Mouse (Mus musculus) forebrain, embryonic 14.5 days (tissue): ENCODE measurements around the gene Mlip. TPM values are rescaled to one million over a fixed set of nuclear protein-coding genes. Genes with fewer than 3 reads are reported as not detected.

ENCODE experiments used
- ATAC-seq: fragments of 200-750 bp; cut with Nextera tagmentation; 2 replicates; pipeline ENCODE4 v1.8.0; 2017; ENCODE audit warnings: mild to moderate bottlenecking, moderate library complexity
- DNase-seq: peaks from one replicate; pipeline ENCODE4 v3.0.0-alpha.2; 2015; ENCODE audit warnings: low spot score
- H3K27ac ChIP-seq: fragments of 300-500 bp; sonication (generic); 2 replicates; pipeline ENCODE4 v1.5.1; 2014; ENCODE audit warnings: low read depth, mild to moderate bottlenecking, control low read depth, low read length, moderate library complexity
- H3K27me3 ChIP-seq: fragments of 300-500 bp; sonication (generic); replicated peaks from 2 replicates; pipeline ENCODE4 v1.6.1; 2014; ENCODE audit warnings: low read length, control low read depth, mixed read lengths; ENCODE audit not compliant: control insufficient read depth, insufficient read depth
- H3K36me3 ChIP-seq: fragments of 300-500 bp; sonication (generic); 2 replicates; pipeline ENCODE4 v1.6.1; 2014; ENCODE audit warnings: low read length, control low read depth; ENCODE audit not compliant: control insufficient read depth, insufficient read depth
- H3K4me1 ChIP-seq: fragments of 300-500 bp; sonication (generic); 2 replicates; pipeline ENCODE4 v1.6.1; 2014; ENCODE audit warnings: antibody characterized with exemption, low read length, control low read depth; ENCODE audit not compliant: control insufficient read depth, insufficient read depth
- H3K4me2 ChIP-seq: fragments of 300-500 bp; sonication (generic); 2 replicates; pipeline ENCODE4 v1.6.1; 2014; ENCODE audit warnings: mild to moderate bottlenecking, control low read depth, low read length
- H3K4me3 ChIP-seq: fragments of 300-500 bp; sonication (generic); 2 replicates; pipeline ENCODE4 v1.5.1; 2014; ENCODE audit warnings: low read depth, low read length, control low read depth
- H3K9ac ChIP-seq: fragments of 300-500 bp; sonication (generic); 2 replicates; pipeline ENCODE4 v1.6.1; 2014; ENCODE audit warnings: mild to moderate bottlenecking, low read length, control low read depth, moderate library complexity
- H3K9me3 ChIP-seq: fragments of 300-500 bp; sonication (generic); replicated peaks from 2 replicates; pipeline ENCODE4 v1.6.1; 2016; ENCODE audit warnings: low read length, control low read depth, mixed read lengths; ENCODE audit not compliant: control insufficient read depth
- WGBS: fragments of 180-500 bp; shearing (Covaris S2); extraction: QIAGEN DNeasy Blood & Tissue Kit; methylation state at CpG from one replicate; pipeline ENCODE4 v1.1.7; 2014; 5-methylcytosine and 5-hydroxymethylcytosine counted together
- polyA plus RNA-seq: library from polyadenylated mRNA; unstranded; fragments of >200 nt; fragmentation: Nextera tagmentation; extraction: Ambion mirVana; gene quantifications from 2 replicates; pipeline ENCODE4 v1.2.1, GENCODE M21; 2014

Gene Mlip
- polyA plus RNA-seq, 1 experiment from 2014 or later = 1.3 TPM

- no peaks in the 10 kb centered on the region for H3K9me3 ChIP-seq
- no peak for DNase-seq
- no peaks in the 10 kb centered on the region for H3K36me3 ChIP-seq
- no peak overlapping the region for H3K27ac ChIP-seq
- 85% methylated on average over 4 of the region's 4 CpGs for WGBS
- H3K9ac ChIP-seq = no peak overlapping the region
- H3K27me3 ChIP-seq = no peaks in the 10 kb centered on the region
- no peak overlapping the region for H3K4me2 ChIP-seq
- no peaks in the 10 kb centered on the region for H3K4me1 ChIP-seq
- H3K4me3 ChIP-seq = no peak overlapping the region
- no peak for ATAC-seq
These were observed 31.2 kb upstream of the Mlip start for GRCm38 (mm10) chr9:77383951-77384350.

DNA sequence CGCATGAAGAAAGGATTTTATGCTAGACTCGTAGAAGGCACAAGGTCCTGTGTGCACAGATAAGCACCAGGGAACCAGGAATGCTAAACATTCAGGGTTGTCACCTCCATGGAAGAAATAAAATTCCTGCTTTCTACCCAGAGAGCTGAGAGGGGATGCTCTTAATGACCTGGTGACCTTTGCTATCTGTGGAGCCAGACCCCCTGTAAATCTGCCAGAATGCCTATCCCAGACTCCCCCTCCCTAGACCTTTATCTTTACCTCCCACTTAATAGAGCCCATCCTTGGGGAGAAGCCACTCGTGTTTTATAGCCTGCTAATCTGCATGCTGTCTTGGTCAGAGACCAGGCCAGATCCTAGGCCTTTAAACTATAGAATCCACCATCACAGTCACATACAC, 29.7 kb upstream of the Mlip start:
- H3K4me2 ChIP-seq = no peak overlapping the region
- H3K9me3 ChIP-seq = no peaks in the 10 kb centered on the region
- 56% methylated on average over 3 of the region's 3 CpGs for WGBS
- no peak overlapping the region for H3K27ac ChIP-seq
- no peaks in the 10 kb centered on the region for H3K36me3 ChIP-seq
- no peaks in the 10 kb centered on the region for H3K27me3 ChIP-seq
- H3K9ac ChIP-seq = no peak overlapping the region
- H3K4me1 ChIP-seq = no peaks in the 10 kb centered on the region
- ATAC-seq (no peak), DNase-seq (no peak)
- H3K4me3 ChIP-seq = no peak overlapping the region

DNA sequence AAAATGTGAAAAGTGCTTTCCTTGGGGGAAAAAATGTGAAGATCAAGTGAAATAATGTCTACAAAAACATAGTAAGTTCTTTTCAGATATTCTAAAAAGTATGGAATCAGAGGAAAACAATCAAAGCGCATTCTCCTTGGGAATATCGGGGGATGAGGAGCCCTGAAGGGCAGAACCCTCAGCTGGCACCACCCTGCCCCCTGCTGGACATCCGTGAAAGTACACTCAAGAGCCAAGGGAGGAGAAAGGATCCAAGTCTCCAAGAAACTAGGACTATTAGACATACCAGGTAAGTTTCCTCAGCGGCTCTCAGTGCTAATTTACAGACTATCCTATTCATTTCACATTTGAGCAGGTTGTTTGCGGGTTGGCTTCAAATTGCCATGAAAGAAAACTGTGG, 28.8 kb upstream of the Mlip start:
- no peaks in the 10 kb centered on the region for H3K9me3 ChIP-seq
- H3K4me2 ChIP-seq = no peak overlapping the region
- H3K4me1 ChIP-seq = no peaks in the 10 kb centered on the region
- no peaks in the 10 kb centered on the region for H3K36me3 ChIP-seq
- 12% methylated on average over 5 of the region's 5 CpGs for WGBS
- ATAC-seq (peak; percentile 53; the same call in 1 of the 2 replicates), DNase-seq (peak; percentile 68)
- no peak overlapping the region for H3K9ac ChIP-seq
- H3K27me3 ChIP-seq = no peaks in the 10 kb centered on the region
- H3K4me3 ChIP-seq = no peak overlapping the region
- no peak overlapping the region for H3K27ac ChIP-seq

DNA sequence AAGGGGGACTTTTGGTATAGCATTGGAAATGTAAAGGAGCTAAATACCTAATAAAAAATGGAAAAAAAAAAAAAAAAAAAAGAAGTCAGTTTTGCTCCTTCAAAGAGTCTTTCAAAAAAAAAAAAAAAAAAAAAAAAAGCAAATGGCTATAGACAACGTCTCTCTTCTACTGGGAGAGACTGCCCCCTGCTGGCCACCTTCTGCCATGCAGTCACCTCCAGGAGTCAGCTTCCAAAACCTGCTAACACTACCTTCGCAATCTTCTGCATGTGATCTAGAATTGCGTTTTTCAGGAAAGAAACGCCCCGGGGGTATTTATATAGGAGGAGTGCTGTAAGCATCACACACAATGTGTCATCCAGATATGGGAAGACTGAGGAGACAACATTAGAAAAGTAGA, 26.9 kb upstream of the Mlip start:
- no peaks in the 10 kb centered on the region for H3K27me3 ChIP-seq
- H3K9ac ChIP-seq = no peak overlapping the region
- no peaks in the 10 kb centered on the region for H3K36me3 ChIP-seq
- no peak overlapping the region for H3K27ac ChIP-seq
- no peak overlapping the region for H3K4me2 ChIP-seq
- no peak overlapping the region for H3K4me3 ChIP-seq
- 37% methylated on average over 5 of the region's 5 CpGs for WGBS
- H3K4me1 ChIP-seq = no peaks in the 10 kb centered on the region
- ATAC-seq (peak; percentile 22; the same call in 1 of the 2 replicates), DNase-seq (peak; percentile 78)
- H3K9me3 ChIP-seq = no peaks in the 10 kb centered on the region

GRCm38 (mm10) chr9:77377696-77378095, 24.9 kb upstream of the Mlip start:
- Histone ChIP-seq H3K4me1 (no peaks in the 10 kb centered on the region), H3K9me3 (no peaks in the 10 kb centered on the region), H3K36me3 (no peaks in the 10 kb centered on the region), H3K4me3 (no peak overlapping the region), H3K27me3 (no peaks in the 10 kb centered on the region), H3K27ac (no peak overlapping the region), H3K4me2 (no peak overlapping the region), H3K9ac (no peak overlapping the region)
- ATAC-seq = no peak
- 81% methylated on average over 10 of the region's 10 CpGs for WGBS
- no peak for DNase-seq

- Histone ChIP-seq H3K9me3 (no peaks in the 10 kb centered on the region), H3K27ac (no peak overlapping the region), H3K4me1 (no peaks in the 10 kb centered on the region), H3K36me3 (no peaks in the 10 kb centered on the region), H3K9ac (no peak overlapping the region), H3K27me3 (no peaks in the 10 kb centered on the region), H3K4me2 (no peak overlapping the region), H3K4me3 (no peak overlapping the region)
- DNase-seq (no peak), ATAC-seq (no peak)
- 59% methylated on average over 10 of the region's 10 CpGs for WGBS
These were observed 24.3 kb upstream of the Mlip start for GRCm38 (mm10) chr9:77377082-77377481.

DNA sequence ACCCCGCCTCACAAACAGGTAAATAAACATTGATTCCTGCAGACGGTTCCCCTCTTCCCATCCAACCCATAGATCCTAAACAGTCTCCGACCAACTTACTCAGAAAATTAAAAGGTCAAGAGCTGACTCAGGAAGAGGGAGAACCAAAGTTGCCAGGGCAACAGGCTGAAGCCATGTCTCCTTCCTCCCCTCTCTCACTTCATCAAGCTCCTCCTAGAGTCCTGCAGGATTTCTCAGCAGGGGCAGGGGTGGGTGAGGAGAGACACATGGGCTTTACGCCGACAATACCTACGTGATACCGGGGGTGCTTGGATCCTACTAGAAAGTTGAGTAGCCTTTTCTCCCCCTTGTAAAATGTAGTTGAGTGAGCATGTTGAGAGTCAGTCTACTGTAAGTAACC, 23.8 kb upstream of the Mlip start:
- no peak for DNase-seq
- 83% methylated on average over 7 of the region's 7 CpGs for WGBS

GRCm38 (mm10) chr9:77370706-77371105, 17.9 kb upstream of the Mlip start:
- Histone ChIP-seq H3K36me3 (no peaks in the 10 kb centered on the region), H3K9ac (no peak overlapping the region), H3K27me3 (no peaks in the 10 kb centered on the region), H3K4me2 (no peak overlapping the region), H3K27ac (no peak overlapping the region), H3K4me1 (no peaks in the 10 kb centered on the region), H3K9me3 (no peaks in the 10 kb centered on the region), H3K4me3 (no peak overlapping the region)
- 66% methylated on average over 3 of the region's 3 CpGs for WGBS
- no peak for ATAC-seq
- DNase-seq = no peak

More for the DNA sequence above, 23.8 kb upstream of the Mlip start:
- Histone ChIP-seq H3K36me3 (no peaks in the 10 kb centered on the region), H3K27me3 (no peaks in the 10 kb centered on the region), H3K27ac (no peak overlapping the region), H3K9ac (no peak overlapping the region), H3K4me1 (no peaks in the 10 kb centered on the region), H3K4me2 (no peak overlapping the region), H3K9me3 (no peaks in the 10 kb centered on the region), H3K4me3 (no peak overlapping the region)
- ATAC-seq = no peak

GRCm38 (mm10) chr9:77369262-77369661, 16.5 kb upstream of the Mlip start:
- no peak overlapping the region for H3K27ac ChIP-seq
- no peak overlapping the region for H3K4me3 ChIP-seq
- H3K9me3 ChIP-seq = no peaks in the 10 kb centered on the region
- DNase-seq (no peak), ATAC-seq (no peak)
- H3K9ac ChIP-seq = no peak overlapping the region
- no peaks in the 10 kb centered on the region for H3K27me3 ChIP-seq
- WGBS = 79% methylated on average over 9 of the region's 9 CpGs
- no peaks in the 10 kb centered on the region for H3K4me1 ChIP-seq
- H3K4me2 ChIP-seq = no peak overlapping the region
- no peaks in the 10 kb centered on the region for H3K36me3 ChIP-seq
